Mouse (Mus musculus): ENCODE results near the gene Ank3. TPM values are rescaled to one million over a fixed set of nuclear protein-coding genes. Genes with fewer than 3 reads are reported as not detected.

Gene Ank3
- polyA plus RNA-seq, 1 experiment from 2014 or later = 30.6 TPM

- no peaks in the 10 kb centered on the region for H3K4me1 ChIP-seq (replicated peaks)
- no peak overlapping the region for H3K9ac ChIP-seq
- no peaks in the 10 kb centered on the region for H3K27me3 ChIP-seq
- no peak overlapping the region for H3K4me3 ChIP-seq
- no peak overlapping the region for H3K27ac ChIP-seq
- ATAC-seq (replicated peaks; ENCODE audit: insufficient number of reproducible peaks, insufficient read depth, low FRiP score, low read depth) = no peak
- no peak overlapping the region for H3K4me2 ChIP-seq
- 64% methylated on average over 5 of the region's 5 CpGs for WGBS
- no peaks in the 10 kb centered on the region for H3K36me3 ChIP-seq
- no peaks in the 10 kb centered on the region for H3K9me3 ChIP-seq (replicated peaks)
Observed at GRCm38 (mm10) chr10:69451006-69451405, 52.4 kb downstream of the Ank3 start.

GRCm38 (mm10) chr10:69452180-69452977 is 53.8 kb downstream of the Ank3 start:
- Histone ChIP-seq H3K4me3 (no peak overlapping the region), H3K27ac (no peak overlapping the region), H3K27me3 (no peaks in the 10 kb centered on the region), H3K36me3 (no peaks in the 10 kb centered on the region), H3K4me2 (no peak overlapping the region), H3K9ac (no peak overlapping the region), H3K4me1 (replicated peaks) (no peaks in the 10 kb centered on the region), H3K9me3 (replicated peaks) (no peaks in the 10 kb centered on the region)
- 46% methylated on average over 9 of the region's 9 CpGs for WGBS
- no peak for ATAC-seq (replicated peaks; ENCODE audit: insufficient number of reproducible peaks, insufficient read depth, low FRiP score, low read depth)

- no peaks in the 10 kb centered on the region for H3K36me3 ChIP-seq
- H3K9ac ChIP-seq = no peak overlapping the region
- no peaks in the 10 kb centered on the region for H3K4me1 ChIP-seq (replicated peaks)
- H3K27me3 ChIP-seq = no peaks in the 10 kb centered on the region
- H3K27ac ChIP-seq = no peak overlapping the region
- WGBS = 84% methylated on average over 6 of the region's 6 CpGs
- no peak overlapping the region for H3K4me3 ChIP-seq
- no peaks in the 10 kb centered on the region for H3K9me3 ChIP-seq (replicated peaks)
- no peak overlapping the region for H3K4me2 ChIP-seq
- no peak for ATAC-seq (replicated peaks; ENCODE audit: insufficient number of reproducible peaks, insufficient read depth, low FRiP score, low read depth)
Observed at GRCm38 (mm10) chr10:69453531-69453930, 55.0 kb downstream of the Ank3 start.

- Histone ChIP-seq H3K4me3 (no peak overlapping the region), H3K9me3 (replicated peaks) (no peaks in the 10 kb centered on the region), H3K27ac (no peak overlapping the region), H3K9ac (no peak overlapping the region), H3K4me2 (no peak overlapping the region), H3K4me1 (replicated peaks) (no peaks in the 10 kb centered on the region), H3K36me3 (no peaks in the 10 kb centered on the region), H3K27me3 (no peaks in the 10 kb centered on the region)
- no peak for ATAC-seq (replicated peaks; ENCODE audit: insufficient number of reproducible peaks, insufficient read depth, low FRiP score, low read depth)
- 64% methylated on average over 7 of the region's 7 CpGs for WGBS
Observed at GRCm38 (mm10) chr10:69454480-69454879, 55.9 kb downstream of the Ank3 start.

GRCm38 (mm10) chr10:69464826-69465225 is 66.3 kb downstream of the Ank3 start:
- Histone ChIP-seq H3K4me2 (no peak overlapping the region), H3K4me1 (replicated peaks) (no peaks in the 10 kb centered on the region), H3K27me3 (no peaks in the 10 kb centered on the region), H3K9ac (no peak overlapping the region), H3K9me3 (replicated peaks) (no peaks in the 10 kb centered on the region), H3K36me3 (no peaks in the 10 kb centered on the region), H3K4me3 (no peak overlapping the region), H3K27ac (no peak overlapping the region)
- ATAC-seq (replicated peaks; ENCODE audit: insufficient number of reproducible peaks, insufficient read depth, low FRiP score, low read depth) = no peak
- WGBS = 55% methylated on average over 4 of the region's 4 CpGs

- Histone ChIP-seq H3K4me2 (no peak overlapping the region), H3K9me3 (replicated peaks) (no peaks in the 10 kb centered on the region), H3K4me3 (no peak overlapping the region), H3K27me3 (no peaks in the 10 kb centered on the region), H3K9ac (no peak overlapping the region), H3K27ac (no peak overlapping the region), H3K36me3 (no peaks in the 10 kb centered on the region), H3K4me1 (replicated peaks) (no peaks in the 10 kb centered on the region)
- WGBS = 80% methylated on average over 11 of the region's 11 CpGs
- ATAC-seq (replicated peaks; ENCODE audit: insufficient number of reproducible peaks, insufficient read depth, low FRiP score, low read depth) = no peak
Observed at GRCm38 (mm10) chr10:69465558-69466200, 67.1 kb downstream of the Ank3 start.

- H3K36me3 ChIP-seq = no peaks in the 10 kb centered on the region
- H3K9ac ChIP-seq = no peak overlapping the region
- H3K27me3 ChIP-seq = no peaks in the 10 kb centered on the region
- no peak overlapping the region for H3K4me2 ChIP-seq
- WGBS = 63% methylated on average over 2 of the region's 2 CpGs
- no peak overlapping the region for H3K27ac ChIP-seq
- no peak overlapping the region for H3K4me3 ChIP-seq
- ATAC-seq (replicated peaks; ENCODE audit: insufficient number of reproducible peaks, insufficient read depth, low FRiP score, low read depth) = no peak
- H3K9me3 ChIP-seq (replicated peaks) = no peaks in the 10 kb centered on the region
- H3K4me1 ChIP-seq (replicated peaks) = no peaks in the 10 kb centered on the region
Observed at GRCm38 (mm10) chr10:69466201-69466585, 67.6 kb downstream of the Ank3 start.

GRCm38 (mm10) chr10:69466586-69466985 is 68.0 kb downstream of the Ank3 start:
- no peak overlapping the region for H3K9ac ChIP-seq
- no peak overlapping the region for H3K4me2 ChIP-seq
- 56% methylated on average over 4 of the region's 4 CpGs for WGBS

GRCm38 (mm10) chr10:69467182-69467581 is 68.6 kb downstream of the Ank3 start:
- Histone ChIP-seq H3K36me3 (no peaks in the 10 kb centered on the region), H3K9me3 (replicated peaks) (no peaks in the 10 kb centered on the region), H3K4me1 (replicated peaks) (no peaks in the 10 kb centered on the region), H3K4me2 (no peak overlapping the region), H3K27ac (no peak overlapping the region), H3K27me3 (no peaks in the 10 kb centered on the region), H3K9ac (no peak overlapping the region), H3K4me3 (no peak overlapping the region)
- WGBS = 57% methylated on average over 2 of the region's 2 CpGs
- ATAC-seq (replicated peaks; ENCODE audit: insufficient number of reproducible peaks, insufficient read depth, low FRiP score, low read depth) = no peak

More at GRCm38 (mm10) chr10:69466586-69466985, 68.0 kb downstream of the Ank3 start:
- no peaks in the 10 kb centered on the region for H3K9me3 ChIP-seq (replicated peaks)
- no peaks in the 10 kb centered on the region for H3K4me1 ChIP-seq (replicated peaks)
- no peak overlapping the region for H3K4me3 ChIP-seq
- no peak overlapping the region for H3K27ac ChIP-seq
- H3K27me3 ChIP-seq = no peaks in the 10 kb centered on the region
- H3K36me3 ChIP-seq = no peaks in the 10 kb centered on the region
- ATAC-seq (replicated peaks; ENCODE audit: insufficient number of reproducible peaks, insufficient read depth, low FRiP score, low read depth) = no peak

GRCm38 (mm10) chr10:69471841-69472240 is 73.3 kb downstream of the Ank3 start:
- no peak overlapping the region for H3K27ac ChIP-seq
- no peak overlapping the region for H3K4me2 ChIP-seq
- H3K4me3 ChIP-seq = no peak overlapping the region
- WGBS = 81% methylated on average over 4 of the region's 4 CpGs
- H3K27me3 ChIP-seq = no peaks in the 10 kb centered on the region
- H3K9me3 ChIP-seq (replicated peaks) = no peaks in the 10 kb centered on the region
- H3K4me1 ChIP-seq (replicated peaks) = no peaks in the 10 kb centered on the region
- no peaks in the 10 kb centered on the region for H3K36me3 ChIP-seq
- ATAC-seq (replicated peaks; ENCODE audit: insufficient number of reproducible peaks, insufficient read depth, low FRiP score, low read depth) = no peak
- no peak overlapping the region for H3K9ac ChIP-seq

GRCm38 (mm10) chr10:69476871-69477270 is 78.3 kb downstream of the Ank3 start:
- H3K9ac ChIP-seq = no peak overlapping the region
- 34% methylated on average over 1 of the region's 1 CpGs for WGBS
- no peak for ATAC-seq (replicated peaks; ENCODE audit: insufficient number of reproducible peaks, insufficient read depth, low FRiP score, low read depth)

GRCm38 (mm10) chr10:69477656-69478055 is 79.1 kb downstream of the Ank3 start:
- Histone ChIP-seq H3K4me2 (no peak overlapping the region), H3K4me1 (replicated peaks) (no peaks in the 10 kb centered on the region), H3K36me3 (no peaks in the 10 kb centered on the region), H3K4me3 (no peak overlapping the region), H3K9ac (no peak overlapping the region), H3K27ac (no peak overlapping the region), H3K27me3 (no peaks in the 10 kb centered on the region), H3K9me3 (replicated peaks) (no peaks in the 10 kb centered on the region)
- ATAC-seq (replicated peaks; ENCODE audit: insufficient number of reproducible peaks, insufficient read depth, low FRiP score, low read depth) = no peak
- WGBS = 28% methylated on average over 2 of the region's 2 CpGs

More at GRCm38 (mm10) chr10:69476871-69477270, 78.3 kb downstream of the Ank3 start:
- H3K9me3 ChIP-seq (replicated peaks) = no peaks in the 10 kb centered on the region
- no peaks in the 10 kb centered on the region for H3K36me3 ChIP-seq
- H3K27me3 ChIP-seq = no peaks in the 10 kb centered on the region
- H3K4me3 ChIP-seq = no peak overlapping the region
- no peak overlapping the region for H3K4me2 ChIP-seq
- no peaks in the 10 kb centered on the region for H3K4me1 ChIP-seq (replicated peaks)
- no peak overlapping the region for H3K27ac ChIP-seq

Data from heart, embryonic 15.5 days (tissue).